Mouse (Mus musculus) forebrain, embryonic 16.5 days (tissue): ENCODE measurements at regions not wholly inside any gene's neighbourhood (a gene's known extent, or its start where the extent isn't known, plus 50 kb on each side); places are given as distances from the start of the nearest gene placed in this dataset.

ENCODE experiments used
- ATAC-seq: fragments of 200-750 bp; cut with Nextera tagmentation; 2 replicates; pipeline ENCODE4 v1.8.0; 2017; ENCODE audit warnings: mild to moderate bottlenecking, moderate library complexity
- H3K27ac ChIP-seq: fragments of 300-500 bp; sonication (generic); 2 replicates; pipeline ENCODE4 v1.5.1; 2014; ENCODE audit warnings: low read length, control low read depth
- H3K27me3 ChIP-seq: fragments of 300-500 bp; sonication (generic); replicated peaks from 2 replicates; pipeline ENCODE4 v1.6.1; 2014; ENCODE audit warnings: low read length; ENCODE audit not compliant: control insufficient read depth, insufficient read depth
- H3K36me3 ChIP-seq: fragments of 300-500 bp; sonication (generic); 2 replicates; pipeline ENCODE4 v1.6.1; 2014; ENCODE audit not compliant: control insufficient read depth, insufficient read depth
- H3K4me1 ChIP-seq: fragments of 300-500 bp; sonication (generic); replicated peaks from 2 replicates; pipeline ENCODE4 v1.6.1; 2014; ENCODE audit warnings: low read length; ENCODE audit not compliant: control insufficient read depth, insufficient read depth
- H3K4me2 ChIP-seq: fragments of 300-500 bp; sonication (generic); 2 replicates; pipeline ENCODE4 v1.6.1; 2014; ENCODE audit warnings: mild to moderate bottlenecking, low read length, control low read depth
- H3K4me3 ChIP-seq: fragments of 300-500 bp; sonication (generic); replicated peaks from 2 replicates; pipeline ENCODE4 v1.5.1; 2014; ENCODE audit warnings: mild to moderate bottlenecking, low read length, control low read depth
- H3K9ac ChIP-seq: fragments of 300-500 bp; sonication (generic); replicated peaks from 2 replicates; pipeline ENCODE4 v1.6.1; 2014; ENCODE audit warnings: low read depth, low read length, control low read depth
- H3K9me3 ChIP-seq: fragments of 300-500 bp; sonication (generic); 2 replicates; pipeline ENCODE4 v1.6.1; 2016; ENCODE audit warnings: low read length; ENCODE audit not compliant: control insufficient read depth
- WGBS: fragments of 180-500 bp; shearing (Covaris S2); extraction: QIAGEN DNeasy Blood & Tissue Kit; methylation state at CpG from one replicate; pipeline ENCODE4 v1.1.7; 2014; 5-methylcytosine and 5-hydroxymethylcytosine counted together

- no peaks in the 10 kb centered on the region for H3K9me3 ChIP-seq
- H3K27me3 ChIP-seq: no peaks in the 10 kb centered on the region
- peaks cover 18% of the 10 kb centered on the region for H3K4me1 ChIP-seq
- no peak overlapping the region for H3K4me3 ChIP-seq
- no peak overlapping the region; the same call in 1 of the 2 replicates for H3K27ac ChIP-seq
- 76% methylated on average over 1 of the region's 1 CpGs for WGBS
- no peak overlapping the region for H3K9ac ChIP-seq
- no peaks in the 10 kb centered on the region for H3K36me3 ChIP-seq
- ATAC-seq: no peak
- H3K4me2 ChIP-seq: no peak overlapping the region
Observed at GRCm38 (mm10) chr14:54109129-54109528, 144.8 kb downstream of the Dad1 start.

- no peaks in the 10 kb centered on the region for H3K9me3 ChIP-seq
- H3K4me3 ChIP-seq: no peak overlapping the region
- 23% methylated on average over 9 of the region's 9 CpGs for WGBS
- H3K9ac ChIP-seq: no peak overlapping the region
- no peak overlapping the region; the same call in 1 of the 2 replicates for H3K4me2 ChIP-seq
- peak overlapping the region; percentile 27; the same call in 1 of the 2 replicates for H3K27ac ChIP-seq
- no peaks in the 10 kb centered on the region for H3K27me3 ChIP-seq
- peaks cover 16% of the 10 kb centered on the region for H3K4me1 ChIP-seq
- ATAC-seq: peak; percentile 81
- H3K36me3 ChIP-seq: no peaks in the 10 kb centered on the region
Observed at GRCm38 (mm10) chr14:54108311-54109074, 145.4 kb downstream of the Dad1 start.

GRCm38 (mm10) chr14:54107204-54107796, 146.6 kb downstream of the Dad1 start:
- H3K27ac ChIP-seq: no peak overlapping the region
- H3K4me2 ChIP-seq: no peak overlapping the region

GRCm38 (mm10) chr14:54104243-54104642, 149.7 kb downstream of the Dad1 start:
- H3K9ac ChIP-seq: no peak overlapping the region
- H3K36me3 ChIP-seq: no peaks in the 10 kb centered on the region
- no peaks in the 10 kb centered on the region for H3K27me3 ChIP-seq
- H3K4me1 ChIP-seq: peaks cover 11% of the 10 kb centered on the region
- 61% methylated on average over 6 of the region's 6 CpGs for WGBS
- H3K27ac ChIP-seq: no peak overlapping the region
- no peaks in the 10 kb centered on the region for H3K9me3 ChIP-seq
- no peak overlapping the region for H3K4me2 ChIP-seq
- no peak overlapping the region for H3K4me3 ChIP-seq
- ATAC-seq: no peak

More at GRCm38 (mm10) chr14:54107204-54107796, 146.6 kb downstream of the Dad1 start:
- Histone ChIP-seq H3K9me3 (no peaks in the 10 kb centered on the region), H3K27me3 (no peaks in the 10 kb centered on the region), H3K4me3 (no peak overlapping the region), H3K36me3 (no peaks in the 10 kb centered on the region), H3K4me1 (peaks cover 12% of the 10 kb centered on the region), H3K9ac (no peak overlapping the region)
- ATAC-seq: no peak
- WGBS: 90% methylated on average over 7 of the region's 7 CpGs

- Histone ChIP-seq H3K4me2 (no peak overlapping the region), H3K27me3 (no peaks in the 10 kb centered on the region), H3K36me3 (no peaks in the 10 kb centered on the region), H3K27ac (no peak overlapping the region), H3K4me3 (no peak overlapping the region), H3K4me1 (peaks cover 5% of the 10 kb centered on the region), H3K9me3 (no peaks in the 10 kb centered on the region), H3K9ac (no peak overlapping the region)
- ATAC-seq: no peak
- WGBS: 62% methylated on average over 5 of the region's 5 CpGs
Observed at GRCm38 (mm10) chr14:54103541-54103940, 150.4 kb downstream of the Dad1 start.

GRCm38 (mm10) chr14:54103115-54103514, 150.8 kb downstream of the Dad1 start:
- peaks cover 1% of the 10 kb centered on the region for H3K4me1 ChIP-seq
- ATAC-seq: no peak

GRCm38 (mm10) chr14:54101775-54102174, 152.1 kb downstream of the Dad1 start:
- no peak overlapping the region for H3K4me3 ChIP-seq
- no peak for ATAC-seq
- no peak overlapping the region for H3K4me2 ChIP-seq
- no peak overlapping the region for H3K27ac ChIP-seq
- H3K36me3 ChIP-seq: no peaks in the 10 kb centered on the region
- H3K9me3 ChIP-seq: no peaks in the 10 kb centered on the region
- WGBS: 81% methylated on average over 3 of the region's 3 CpGs
- H3K27me3 ChIP-seq: no peaks in the 10 kb centered on the region
- H3K4me1 ChIP-seq: no peaks in the 10 kb centered on the region
- no peak overlapping the region for H3K9ac ChIP-seq

More at GRCm38 (mm10) chr14:54103115-54103514, 150.8 kb downstream of the Dad1 start:
- Histone ChIP-seq H3K36me3 (no peaks in the 10 kb centered on the region), H3K4me3 (no peak overlapping the region), H3K27ac (no peak overlapping the region), H3K9ac (no peak overlapping the region), H3K27me3 (no peaks in the 10 kb centered on the region), H3K4me2 (no peak overlapping the region), H3K9me3 (no peaks in the 10 kb centered on the region)
- WGBS: 58% methylated on average over 3 of the region's 3 CpGs

GRCm38 (mm10) chr14:54099360-54099759, 154.5 kb downstream of the Dad1 start:
- no peaks in the 10 kb centered on the region for H3K9me3 ChIP-seq
- no peak overlapping the region for H3K27ac ChIP-seq
- H3K4me3 ChIP-seq: no peak overlapping the region
- no peaks in the 10 kb centered on the region for H3K27me3 ChIP-seq
- no peak overlapping the region for H3K9ac ChIP-seq
- no peaks in the 10 kb centered on the region for H3K36me3 ChIP-seq
- 90% methylated on average over 6 of the region's 6 CpGs for WGBS
- no peaks in the 10 kb centered on the region for H3K4me1 ChIP-seq
- ATAC-seq: no peak
- H3K4me2 ChIP-seq: no peak overlapping the region

GRCm38 (mm10) chr14:54098122-54098775, 155.7 kb downstream of the Dad1 start:
- no peak for ATAC-seq
- 76% methylated on average over 10 of the region's 10 CpGs for WGBS
- Histone ChIP-seq H3K27me3 (no peaks in the 10 kb centered on the region), H3K4me3 (no peak overlapping the region), H3K4me2 (no peak overlapping the region), H3K4me1 (no peaks in the 10 kb centered on the region), H3K9me3 (no peaks in the 10 kb centered on the region), H3K27ac (no peak overlapping the region), H3K9ac (no peak overlapping the region), H3K36me3 (no peaks in the 10 kb centered on the region)
